ENCODE assay signal across 8 mouse cellular contexts in genomic region chr7:73393307-73394012, GRCm38 (mm10). TPM values are rescaled to one million over a fixed set of nuclear protein-coding genes. Genes with fewer than 3 reads are reported as not detected.
DNase-seq lines count a peak whose midpoint lies in the region; ATAC-seq and TF ChIP-seq lines count a peak whose summit lies in the region.

No protein-coding gene starts in this region.

- peak overlapping the region; percentile 83 for H3K4me3 ChIP-seq in lung, embryonic 16.5 days (ENCODE audit: low read length)
- no peak overlapping the region for H3K4me3 ChIP-seq in intestine, postnatal 0 days (ENCODE audit: low read depth, low read length)
- peak overlapping the region; percentile 94 for H3K4me3 ChIP-seq in stomach, embryonic 14.5 days (ENCODE audit: low read depth, low read length)

- ATAC-seq in lung, embryonic 16.5 days (ENCODE audit: low read depth): no peak
- ATAC-seq in intestine, postnatal 0 days: no peak
- no peak for ATAC-seq in stomach, embryonic 14.5 days (ENCODE audit: insufficient number of reproducible peaks, insufficient read depth, low FRiP score, low read depth)

- peak overlapping the region; percentile 46 for H3K9ac ChIP-seq in lung, embryonic 16.5 days (ENCODE audit: low read length)
- H3K9ac ChIP-seq in intestine, postnatal 0 days (ENCODE audit: low read depth, low read length): no peak overlapping the region
- H3K9ac ChIP-seq in stomach, embryonic 14.5 days (replicated peaks; ENCODE audit: low read depth, low read length): peak overlapping the region; percentile 86

- H3K9me3 ChIP-seq in lung, embryonic 16.5 days (ENCODE audit: control insufficient read depth, low read length): no peaks in the 10 kb centered on the region
- H3K9me3 ChIP-seq in intestine, postnatal 0 days (ENCODE audit: control insufficient read depth): no peaks in the 10 kb centered on the region
- no peaks in the 10 kb centered on the region for H3K9me3 ChIP-seq in stomach, embryonic 14.5 days (ENCODE audit: control insufficient read depth, low read depth, low read length)

- TF ChIP-seq CTCF in intestine, postnatal 0 days (IDR thresholded peaks at IDR 0.05; ENCODE audit: low read depth): no peak

- no peaks in the 10 kb centered on the region for H3K27me3 ChIP-seq in lung, embryonic 16.5 days (ENCODE audit: control insufficient read depth, insufficient read depth, low read depth, low read length)
- peaks cover 32% of the 10 kb centered on the region for H3K27me3 ChIP-seq in intestine, postnatal 0 days (replicated peaks; ENCODE audit: control insufficient read depth, insufficient read depth, low read length)
- no peaks in the 10 kb centered on the region for H3K27me3 ChIP-seq in stomach, embryonic 14.5 days (ENCODE audit: control insufficient read depth, insufficient read depth, low read length)

- peak overlapping the region; percentile 8; the same call in 1 of the 2 replicates for H3K27ac ChIP-seq in lung, embryonic 16.5 days (ENCODE audit: low read length)
- no peak overlapping the region for H3K27ac ChIP-seq in intestine, postnatal 0 days (ENCODE audit: low read depth, low read length)
- H3K27ac ChIP-seq in stomach, embryonic 14.5 days (ENCODE audit: low read length): peak overlapping the region; percentile 21; the same call in 1 of the 2 replicates

- H3K4me2 ChIP-seq in lung, embryonic 16.5 days (ENCODE audit: low read depth, low read length): peak overlapping the region; percentile 67
- peak overlapping the region; percentile 75; the same call in 1 of the 2 replicates for H3K4me2 ChIP-seq in intestine, postnatal 0 days (replicated peaks; ENCODE audit: low read depth)
- H3K4me2 ChIP-seq in stomach, embryonic 14.5 days (replicated peaks; ENCODE audit: low read depth, low read length): peak overlapping the region; percentile 85

- H3K4me1 ChIP-seq in lung, embryonic 16.5 days (replicated peaks; ENCODE audit: control insufficient read depth, insufficient read depth, low read length): peaks cover 46% of the 10 kb centered on the region
- no peaks in the 10 kb centered on the region for H3K4me1 ChIP-seq in intestine, postnatal 0 days (replicated peaks; ENCODE audit: control insufficient read depth, insufficient read depth, low read length)
- peaks cover 61% of the 10 kb centered on the region for H3K4me1 ChIP-seq in stomach, embryonic 14.5 days (ENCODE audit: control insufficient read depth, insufficient read depth, low read length)

- WGBS in lung, embryonic 16.5 days: 21% methylated on average over 9 of the region's 9 CpGs
- WGBS in intestine, postnatal 0 days: 68% methylated on average over 9 of the region's 9 CpGs
- 21% methylated on average over 9 of the region's 9 CpGs for WGBS in stomach, embryonic 14.5 days

- no peaks in the 10 kb centered on the region for H3K36me3 ChIP-seq in lung, embryonic 16.5 days (ENCODE audit: control insufficient read depth, insufficient read depth, low read length)
- no peaks in the 10 kb centered on the region for H3K36me3 ChIP-seq in intestine, postnatal 0 days (ENCODE audit: control insufficient read depth, insufficient read depth)
- peaks cover 3% of the 10 kb centered on the region; the same call in 1 of the 2 replicates for H3K36me3 ChIP-seq in stomach, embryonic 14.5 days (ENCODE audit: control insufficient read depth, insufficient read depth, low read length)

- peak; percentile 52 to 53 for DNase-seq in cerebellum, postnatal 10 days
- DNase-seq in cerebellum, adult 9-10 months: no peak
- no peak for DNase-seq in lung, postnatal 25 days (ENCODE audit: low spot score)
- DNase-seq in adrenal gland, adult 2 months: no peak
- no peak for DNase-seq in layer of hippocampus, adult 18-20 months (ENCODE audit: low spot score in 2 of 2)

RNA-seq across cellular contexts. Expression of gene Rgma, which starts 18.2 kb away (rescaled TPM):
- polyA plus RNA-seq in lung, embryonic 16.5 days (2015; fragmentation: Nextera tagmentation; extraction: Ambion mirVana): 10.1 and 10.5 TPM in 2 replicates
- 4.9 and 6.0 TPM in 2 replicates for polyA plus RNA-seq in intestine, postnatal 0 days (2015; fragmentation: Nextera tagmentation; extraction: Ambion mirVana)
- polyA plus RNA-seq in stomach, embryonic 14.5 days (2014; fragmentation: Nextera tagmentation; extraction: Ambion mirVana): 24.9 and 30.5 TPM in 2 replicates
- 10 to 100 TPM in 1 of 2 experiments, 1 to 10 TPM in 1; 8.2 to 24.1 TPM for total RNA-seq in adrenal gland, adult 2 months (2021)
- polyA plus RNA-seq in adrenal gland, adult 2 months (2012; rRNA removed): 21.6 and 22.8 TPM in 2 replicates
- 10 to 100 TPM; 49.3 to 56.0 TPM for total RNA-seq in layer of hippocampus, adult 18-20 months (2021)

Comparison
In these comparisons a context has a peak if more than half of its experiments do, and no peak if none do; other contexts are left out.
1. DNase-seq: peak in cerebellum, postnatal 10 days (2 of 2); none in cerebellum, adult 9-10 months (single experiment), lung, postnatal 25 days (single experiment), adrenal gland, adult 2 months (single experiment) and layer of hippocampus, adult 18-20 months (0 of 2).
2. Peak in every context shown above with its lines, with median percentiles within 50 percentile points of each other: H3K4me2 ChIP-seq.